Mouse (Mus musculus) liver, embryonic 11.5 days (tissue): Measurements from ENCODE around the gene Dynlt1c. TPM values are rescaled to one million over a fixed set of nuclear protein-coding genes. Genes with fewer than 3 reads are reported as not detected.
"Not testable (repeated sequence)": the region's sequence is repeated elsewhere in the genome, so short reads cannot be mapped to it uniquely, and the experiment has no call there.

Experiments used
- ATAC-seq: fragments of 200-750 bp; cut with Nextera tagmentation; replicated peaks from 2 replicates; pipeline ENCODE4 v1.8.0; 2017; ENCODE audit warnings: moderate number of reproducible peaks, mild to moderate bottlenecking, moderate TSS enrichment, moderate library complexity; ENCODE audit not compliant: low FRiP score
- DNase-seq: peaks from one replicate; pipeline ENCODE4 v3.0.0-alpha.2; 2017; ENCODE audit warnings: low spot score
- H3K27ac ChIP-seq: fragments of 300-500 bp; sonication (generic); 2 replicates; pipeline ENCODE4 v1.5.1; 2014; ENCODE audit warnings: mild to moderate bottlenecking, low read depth, low read length, control low read depth
- H3K27me3 ChIP-seq: fragments of 300-500 bp; sonication (generic); replicated peaks from 2 replicates; pipeline ENCODE4 v1.6.1; 2014; ENCODE audit warnings: low read length, mixed read lengths; ENCODE audit not compliant: control insufficient read depth, insufficient read depth
- H3K36me3 ChIP-seq: fragments of 300-500 bp; sonication (generic); 2 replicates; pipeline ENCODE4 v1.6.1; 2014; ENCODE audit warnings: mild to moderate bottlenecking, low read length, moderate library complexity, mixed read lengths; ENCODE audit not compliant: control insufficient read depth, insufficient read depth
- H3K4me1 ChIP-seq: fragments of 300-500 bp; sonication (generic); replicated peaks from 2 replicates; pipeline ENCODE4 v1.6.1; 2014; ENCODE audit warnings: low read length, mixed read lengths; ENCODE audit not compliant: control insufficient read depth, insufficient read depth
- H3K4me2 ChIP-seq: fragments of 300-500 bp; sonication (generic); 2 replicates; pipeline ENCODE4 v1.6.1; 2014; ENCODE audit warnings: mild to moderate bottlenecking, control low read depth, moderate library complexity
- H3K4me3 ChIP-seq: fragments of 300-500 bp; sonication (generic); 2 replicates; pipeline ENCODE4 v1.5.1; 2014; ENCODE audit warnings: low read depth, low read length, control low read depth
- H3K9ac ChIP-seq: fragments of 300-500 bp; sonication (generic); 2 replicates; pipeline ENCODE4 v1.6.1; 2014; ENCODE audit warnings: low read depth, low read length, control low read depth
- H3K9me3 ChIP-seq: fragments of 300-500 bp; sonication (generic); 2 replicates; pipeline ENCODE4 v1.6.1; 2016; ENCODE audit warnings: low read length, inconsistent platforms, mixed read lengths; ENCODE audit not compliant: control insufficient read depth
- WGBS: fragments of 180-500 bp; shearing (Covaris S2); extraction: QIAGEN DNeasy Blood & Tissue Kit; methylation state at CpG from one replicate; pipeline ENCODE4 v1.1.7; 2014; 5-methylcytosine and 5-hydroxymethylcytosine counted together
- polyA plus RNA-seq: library from polyadenylated mRNA; unstranded; fragments of >200 nt; fragmentation: Nextera tagmentation; extraction: Ambion mirVana; gene quantifications from 2 replicates; pipeline ENCODE4 v1.2.1, GENCODE M21; 2014

Gene Dynlt1c
- polyA plus RNA-seq, 1 experiment from 2014 or later: 20.2 TPM

DNA sequence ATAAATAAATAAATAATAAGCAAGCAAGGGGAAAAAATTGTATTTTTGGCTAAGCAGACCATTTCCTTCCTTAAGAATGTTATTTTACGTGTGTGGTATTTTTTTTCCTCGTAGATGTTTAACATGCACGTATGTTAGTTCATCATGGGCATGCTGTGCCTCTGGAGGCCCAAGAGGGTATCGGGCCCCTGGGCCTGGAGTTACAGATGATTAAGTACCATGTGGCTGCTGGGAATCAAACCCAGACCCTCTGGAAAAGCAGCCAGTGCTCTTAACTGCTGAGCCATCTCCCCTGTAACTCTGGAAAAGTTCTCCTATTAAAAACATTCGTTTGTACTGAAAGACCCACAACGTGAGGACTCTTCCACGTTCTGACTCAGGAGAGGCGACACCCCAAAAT lies 26.1 kb upstream of the Dynlt1c start:
- not testable (repeated sequence) for DNase-seq, H3K9ac ChIP-seq, H3K36me3 ChIP-seq, ATAC-seq, H3K4me1 ChIP-seq, H3K4me2 ChIP-seq, H3K9me3 ChIP-seq, H3K4me3 ChIP-seq, H3K27ac ChIP-seq, H3K27me3 ChIP-seq
- WGBS: 88% methylated on average over 8 of the region's 8 CpGs

GRCm38 (mm10) chr17:6588672-6589071 lies 12.8 kb upstream of the Dynlt1c start:
- DNase-seq, H3K9me3 ChIP-seq, ATAC-seq, H3K9ac ChIP-seq, H3K4me1 ChIP-seq, H3K36me3 ChIP-seq, H3K27ac ChIP-seq, H3K4me2 ChIP-seq, H3K4me3 ChIP-seq, H3K27me3 ChIP-seq: not testable (repeated sequence)
- no CpG with 5 or more reads among the region's 6 CpGs for WGBS

- WGBS: 89% methylated on average over 2 of the region's 3 CpGs
- not testable (repeated sequence) for ATAC-seq
Measured at GRCm38 (mm10) chr17:6592109-6592508, 9.4 kb upstream of the Dynlt1c start.

GRCm38 (mm10) chr17:6593896-6594295 lies 7.6 kb upstream of the Dynlt1c start:
- H3K4me2 ChIP-seq, H3K4me1 ChIP-seq, H3K9ac ChIP-seq, H3K36me3 ChIP-seq, H3K27ac ChIP-seq, H3K27me3 ChIP-seq, H3K4me3 ChIP-seq, H3K9me3 ChIP-seq, ATAC-seq, DNase-seq: not testable (repeated sequence)
- WGBS: 80% methylated on average over 3 of the region's 3 CpGs

More at GRCm38 (mm10) chr17:6592109-6592508, 9.4 kb upstream of the Dynlt1c start:
- not testable (repeated sequence) for H3K4me3 ChIP-seq, H3K4me1 ChIP-seq, H3K27ac ChIP-seq, DNase-seq, H3K27me3 ChIP-seq, H3K9ac ChIP-seq, H3K9me3 ChIP-seq, H3K36me3 ChIP-seq, H3K4me2 ChIP-seq

GRCm38 (mm10) chr17:6595776-6596497 lies 5.5 kb upstream of the Dynlt1c start:
- not testable (repeated sequence) for H3K36me3 ChIP-seq, H3K27me3 ChIP-seq, H3K4me3 ChIP-seq, H3K9me3 ChIP-seq, H3K27ac ChIP-seq, ATAC-seq, H3K4me2 ChIP-seq, H3K9ac ChIP-seq, H3K4me1 ChIP-seq, DNase-seq
- 42% methylated on average over 8 of the region's 15 CpGs for WGBS

DNA sequence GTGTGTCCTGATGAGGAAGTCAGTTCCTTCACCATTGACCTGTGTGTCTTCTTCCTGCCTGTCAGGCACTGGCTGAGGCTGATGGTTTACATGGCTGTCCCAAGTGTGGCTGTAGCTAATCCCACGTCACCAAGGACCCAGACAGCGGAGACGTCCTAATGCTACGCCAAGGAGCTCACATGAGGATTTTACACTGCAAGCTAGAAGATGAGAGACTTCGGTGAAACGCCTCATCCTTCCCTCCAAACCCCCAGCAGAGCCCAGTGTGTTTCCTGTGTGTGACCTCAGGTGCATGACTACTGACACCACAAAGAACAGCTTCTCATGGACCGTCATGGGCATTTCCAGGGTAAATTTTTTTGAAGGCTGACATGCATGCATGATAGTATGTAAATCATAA lies 3.1 kb upstream of the Dynlt1c start:
- H3K4me1 ChIP-seq, H3K4me3 ChIP-seq, H3K27me3 ChIP-seq, H3K36me3 ChIP-seq, H3K4me2 ChIP-seq, DNase-seq, ATAC-seq, H3K27ac ChIP-seq, H3K9ac ChIP-seq, H3K9me3 ChIP-seq: not testable (repeated sequence)
- 81% methylated on average over 6 of the region's 7 CpGs for WGBS

- H3K9ac ChIP-seq, DNase-seq, H3K36me3 ChIP-seq, H3K9me3 ChIP-seq, H3K4me3 ChIP-seq, H3K27me3 ChIP-seq, H3K27ac ChIP-seq, ATAC-seq, H3K4me1 ChIP-seq, H3K4me2 ChIP-seq: not testable (repeated sequence)
- WGBS: 90% methylated on average over 5 of the region's 8 CpGs
Measured at GRCm38 (mm10) chr17:6600216-6600911, 1.1 kb upstream of the Dynlt1c start.

DNA sequence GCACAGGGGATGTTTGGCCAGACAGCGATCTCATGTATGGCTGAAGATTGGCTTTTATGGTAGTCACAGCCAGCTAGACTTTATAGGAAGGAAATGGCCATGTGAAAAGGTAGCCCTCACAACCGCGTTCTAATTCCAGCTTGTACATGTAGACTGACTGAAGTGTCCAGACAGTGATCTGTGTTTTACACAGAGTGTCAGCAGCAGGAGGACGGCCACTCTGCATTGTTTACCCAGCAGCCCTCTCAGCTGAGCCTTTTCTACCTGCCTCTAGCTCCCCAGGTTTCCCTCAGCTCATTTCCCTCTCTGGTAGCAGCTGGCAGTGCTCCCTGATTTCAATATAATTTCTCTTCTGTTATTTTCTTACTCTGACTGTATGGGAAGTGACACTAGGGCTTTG lies 734 bp downstream of the Dynlt1c start:
- H3K4me1 ChIP-seq, H3K4me3 ChIP-seq, H3K27ac ChIP-seq, DNase-seq, H3K9ac ChIP-seq, H3K27me3 ChIP-seq, H3K9me3 ChIP-seq, H3K4me2 ChIP-seq, H3K36me3 ChIP-seq, ATAC-seq: not testable (repeated sequence)
- WGBS: 14% methylated on average over 3 of the region's 4 CpGs

- not testable (repeated sequence) for H3K9me3 ChIP-seq, H3K9ac ChIP-seq, DNase-seq, H3K4me3 ChIP-seq, H3K4me2 ChIP-seq, H3K36me3 ChIP-seq, ATAC-seq, H3K27ac ChIP-seq, H3K4me1 ChIP-seq, H3K27me3 ChIP-seq
- WGBS: 75% methylated on average over 1 of the region's 1 CpGs
Measured at GRCm38 (mm10) chr17:6605347-6605746, 3.9 kb downstream of the Dynlt1c start.
